Mouse (Mus musculus) natural killer cell, adult 2 months (primary cell): ENCODE results near the gene Bcl3.
A peak's percentile ranks its signal among the peaks of the same experiment; 100 is the strongest.

Experiments
- DNase-seq, 2 experiments: peaks; one replicate each; pipeline ENCODE4 v3.0.0; 2022; ENCODE audit warnings: low spot score in 2 of 2

Bcl3 gene

DNA sequence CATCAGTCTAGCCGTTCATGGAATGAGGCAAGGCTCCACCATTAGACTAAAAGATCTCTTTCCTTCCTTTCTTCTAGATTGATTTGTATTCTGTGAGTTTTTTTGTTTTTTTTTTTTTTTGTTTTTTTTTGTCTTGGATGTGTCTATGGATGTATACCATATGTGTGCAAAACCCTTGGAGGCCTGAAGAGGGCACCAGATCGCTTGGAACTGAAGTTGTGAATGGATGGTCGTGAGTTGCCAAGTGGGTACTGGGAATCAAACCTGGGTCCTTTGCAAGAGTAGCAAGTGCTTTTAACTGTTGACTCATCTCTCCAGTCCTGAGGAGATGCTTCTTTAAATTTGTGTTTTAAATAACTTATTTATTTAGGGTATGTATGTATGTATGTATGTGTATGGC lies 11.5 kb upstream of the Bcl3 start:
- DNase-seq = no peak

DNA sequence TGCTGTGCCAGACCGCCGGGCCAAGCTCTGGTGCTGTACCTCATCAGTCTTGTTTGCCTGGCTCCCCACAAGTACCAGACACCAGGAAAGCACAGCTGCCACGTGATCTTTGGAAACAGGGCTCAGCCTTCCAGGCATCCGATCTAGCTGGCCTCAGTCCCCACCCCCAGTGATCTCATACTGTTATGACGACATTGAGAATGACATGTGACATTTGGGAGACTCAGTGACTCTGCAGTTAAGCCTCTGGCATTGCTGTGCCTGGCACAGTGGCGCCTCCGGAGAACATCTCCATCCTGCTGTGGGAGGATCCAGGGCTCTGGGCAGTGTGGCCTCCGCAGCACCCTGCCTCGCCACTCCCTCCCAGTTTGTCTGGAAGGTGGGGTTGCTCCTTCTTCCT lies 9.3 kb upstream of the Bcl3 start:
- DNase-seq = no peak

DNA sequence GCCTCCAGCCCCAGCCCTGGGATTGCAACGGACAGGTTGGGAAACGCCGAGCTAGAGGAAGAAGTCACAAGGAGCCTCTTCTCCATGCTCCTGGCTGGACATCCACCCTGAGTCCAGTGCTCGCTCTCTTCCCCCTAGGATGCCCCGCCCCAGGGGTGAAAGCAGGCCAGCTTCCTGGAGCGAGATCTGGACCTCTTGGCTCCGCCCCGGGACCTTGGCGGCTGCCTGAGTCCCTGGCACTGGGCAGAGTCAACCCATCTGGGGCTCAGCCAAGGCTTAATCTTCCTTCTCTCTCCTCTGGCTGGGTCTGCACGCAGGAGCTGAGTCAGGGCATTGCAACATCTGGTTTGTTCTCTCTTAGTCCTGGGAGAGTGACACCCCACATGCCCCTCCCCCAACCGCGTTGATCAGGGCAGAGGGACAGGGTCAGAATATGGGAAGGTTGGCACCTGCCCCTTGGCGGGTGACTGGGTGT lies 8.1 kb upstream of the Bcl3 start:
- DNase-seq = no peak

DNA sequence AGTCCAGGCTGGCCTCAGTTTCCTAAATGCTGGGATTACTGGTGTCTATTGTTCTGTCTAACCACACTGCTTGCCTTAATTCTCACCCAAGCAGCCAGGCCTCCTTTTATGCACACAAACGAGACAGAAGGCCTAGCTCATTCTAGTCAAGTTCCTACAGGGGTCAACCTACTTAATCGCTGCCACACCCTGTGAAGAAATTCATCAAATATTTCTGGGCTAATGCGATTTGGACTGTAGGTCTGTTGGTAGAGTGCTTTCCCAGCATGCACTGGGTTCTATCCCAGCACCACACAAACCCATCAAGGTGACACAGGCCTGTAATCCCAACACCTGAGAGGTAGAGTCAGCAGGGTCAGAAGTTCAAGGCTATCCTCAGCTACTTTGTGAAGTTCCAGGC lies 7.1 kb upstream of the Bcl3 start:
- DNase-seq = no peak

DNA sequence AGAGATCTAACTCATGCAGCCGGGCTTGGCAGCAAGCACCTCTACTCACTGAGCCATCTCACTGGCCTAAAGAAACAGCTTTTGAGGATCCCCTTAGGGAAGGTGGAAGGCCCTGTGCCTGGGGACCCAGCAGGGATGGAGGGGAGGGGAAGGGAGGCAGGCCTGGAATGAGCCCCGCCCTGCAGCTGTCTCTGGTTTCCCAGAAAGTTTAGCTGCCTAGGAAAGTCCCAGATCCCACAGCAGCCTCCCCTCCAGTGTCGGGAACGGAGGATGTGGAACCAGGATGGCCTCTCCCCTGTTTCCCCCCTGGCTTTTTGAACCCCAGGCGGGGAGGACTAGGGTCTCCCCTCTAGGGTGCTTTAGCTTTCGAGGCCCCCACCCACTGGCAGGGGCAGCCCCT lies 4.2 kb upstream of the Bcl3 start:
- no peak for DNase-seq

DNA sequence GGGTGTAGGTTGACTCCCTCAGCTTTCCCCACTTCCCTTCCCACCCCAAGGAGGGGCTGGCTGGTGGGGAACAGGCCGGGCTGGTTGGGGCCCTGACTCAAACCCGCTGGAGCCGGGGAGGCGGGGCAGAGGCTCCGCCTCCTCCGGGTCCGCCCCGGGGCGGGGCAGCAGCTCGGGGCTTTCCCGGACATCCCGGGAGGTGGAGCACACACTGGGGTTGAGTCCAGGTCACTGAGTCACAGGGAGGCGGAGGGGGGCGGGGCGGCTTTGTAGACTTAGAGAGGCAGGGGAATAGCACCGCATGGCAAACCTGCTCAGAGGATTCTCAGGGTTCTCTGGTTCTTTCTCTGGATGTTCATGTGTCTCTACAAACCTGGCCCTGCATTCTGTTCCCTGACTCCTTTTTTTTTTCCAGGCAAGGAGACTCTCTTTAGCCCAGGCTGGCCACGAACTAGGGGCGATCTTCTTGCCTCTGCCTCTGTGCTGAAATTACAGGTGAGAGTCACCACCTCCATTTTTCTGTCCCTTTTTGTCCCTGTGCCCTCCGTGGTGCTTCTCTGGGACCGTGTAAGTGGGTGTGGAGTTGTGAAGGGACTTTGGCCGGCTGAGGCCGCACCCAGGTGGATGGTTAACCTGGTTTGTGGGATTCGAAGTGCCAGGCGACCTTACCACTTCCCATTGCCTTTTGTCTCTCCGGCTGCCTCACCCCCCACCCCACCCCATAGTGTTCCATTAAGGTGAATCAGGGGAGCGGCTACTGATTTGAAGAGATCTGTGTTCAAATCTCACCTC lies 1.8 kb upstream of the Bcl3 start:
- DNase-seq = peak; percentile 80 to 82

DNA sequence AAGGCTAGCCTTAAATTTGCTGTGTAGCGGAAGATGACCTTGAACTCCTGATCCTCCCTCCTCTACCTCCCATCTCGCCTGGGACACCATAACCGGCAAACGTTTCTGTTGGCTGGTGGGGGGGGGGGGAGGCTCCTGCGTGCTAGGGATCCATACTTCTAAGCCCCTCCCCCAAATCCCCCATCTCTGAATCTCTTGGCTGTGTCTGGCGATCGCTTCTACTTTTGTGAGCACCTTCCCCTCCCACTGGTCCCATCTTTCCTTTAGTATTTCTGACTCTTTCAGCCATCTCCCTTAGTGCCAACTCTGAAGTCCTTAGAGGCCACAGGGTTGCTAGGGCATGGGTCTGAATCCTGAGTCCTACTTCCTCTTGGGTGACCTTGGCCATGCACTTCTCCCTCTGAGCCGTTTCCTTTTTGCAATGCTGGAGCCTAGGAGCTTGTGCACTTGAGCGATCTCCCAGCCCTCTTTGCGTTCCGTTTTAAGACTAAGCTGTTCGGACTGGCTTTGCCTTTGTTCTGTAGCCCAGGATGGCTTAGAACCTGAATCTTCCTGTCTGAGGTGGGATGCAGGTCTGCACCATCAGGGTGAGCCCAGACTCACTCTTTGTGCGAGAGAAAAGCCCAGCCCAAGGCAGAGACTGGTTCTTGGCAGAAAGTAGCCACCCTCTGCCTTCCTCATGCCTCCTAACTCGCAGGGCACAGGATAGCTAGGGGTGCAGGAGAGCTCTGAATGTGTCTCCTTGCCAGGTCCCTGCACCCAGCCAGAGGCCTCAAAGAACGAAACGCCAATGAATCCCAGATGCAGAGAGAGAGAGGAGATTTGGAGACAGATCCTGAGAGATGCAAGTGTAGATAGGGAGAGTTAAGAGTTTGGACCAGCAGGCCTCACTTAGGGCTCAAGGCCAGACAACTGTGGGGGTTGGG lies 949 bp upstream of the Bcl3 start:
- DNase-seq = no peak

DNA sequence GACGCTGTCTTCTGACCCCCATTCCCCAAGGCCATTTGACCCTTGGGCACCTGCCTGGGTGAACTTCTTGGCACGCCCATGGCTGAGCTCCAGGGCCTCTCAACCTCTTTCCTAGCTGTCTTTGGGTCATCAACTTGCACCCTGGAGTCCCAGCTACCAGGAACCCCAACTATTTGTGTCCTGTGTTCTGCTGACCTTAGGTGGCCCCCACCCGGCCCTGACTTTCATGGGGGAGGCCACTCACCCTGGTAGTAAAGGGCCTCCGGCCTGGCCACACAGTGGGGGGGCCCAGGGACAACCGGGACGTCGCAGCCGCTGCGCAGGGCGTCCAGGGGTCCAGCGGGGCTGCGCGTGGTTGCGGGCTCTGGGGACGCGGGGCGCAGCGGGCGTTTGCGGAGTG lies 377 bp downstream of the Bcl3 start:
- no peak for DNase-seq

DNA sequence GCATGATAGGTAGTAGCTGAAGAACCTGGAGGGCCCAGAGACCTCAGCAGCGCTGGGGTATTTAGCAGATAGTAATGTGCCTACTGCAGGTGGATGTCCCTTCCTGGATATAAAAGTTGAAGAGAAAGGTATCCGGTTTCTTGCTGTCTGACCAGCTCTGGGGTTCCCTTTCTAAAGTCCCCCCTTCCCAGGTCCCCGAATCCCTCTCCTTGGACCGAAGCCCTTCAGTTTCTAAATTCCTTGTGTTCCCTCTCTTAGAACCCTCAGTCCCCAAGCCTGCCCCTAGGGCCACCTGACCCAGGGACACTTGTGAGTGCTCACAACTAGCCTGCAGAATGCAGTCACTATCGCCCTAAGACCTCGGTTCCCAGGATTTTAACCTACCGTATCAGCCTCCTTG lies 937 bp downstream of the Bcl3 start:
- DNase-seq = no peak

DNA sequence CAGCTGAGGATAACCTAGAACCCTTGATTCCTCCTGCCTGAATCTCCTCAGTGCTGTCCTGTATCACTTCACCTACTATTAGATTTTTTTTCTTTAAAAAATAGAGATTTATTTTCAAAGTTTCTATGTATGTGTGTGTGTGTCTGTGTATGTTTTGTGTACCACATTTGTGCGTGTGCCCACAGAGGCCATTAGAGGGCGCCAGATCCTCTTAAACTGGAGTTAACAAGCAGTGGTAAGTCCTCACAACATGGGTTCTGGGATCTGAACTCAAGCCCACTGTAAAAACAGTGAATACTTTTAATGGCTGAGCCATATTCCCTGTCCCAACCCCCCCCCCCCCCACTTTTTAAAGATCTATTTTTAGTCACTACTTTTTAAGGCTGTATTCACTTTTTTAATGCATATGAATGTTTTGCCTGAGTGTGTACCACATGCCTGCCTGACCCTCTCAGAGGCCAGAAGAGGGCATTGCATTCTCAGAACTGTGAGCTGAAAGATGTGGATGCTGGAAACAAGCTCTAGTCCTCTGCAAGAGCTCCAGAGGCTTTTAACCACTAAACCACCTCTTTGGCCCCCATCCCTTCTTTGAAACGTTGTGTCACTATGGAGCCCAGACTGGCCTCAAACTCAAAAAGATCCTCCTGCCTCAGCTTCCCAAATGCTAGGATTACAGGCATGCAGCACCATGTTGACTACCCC lies 2.1 kb downstream of the Bcl3 start:
- DNase-seq = no peak

DNA sequence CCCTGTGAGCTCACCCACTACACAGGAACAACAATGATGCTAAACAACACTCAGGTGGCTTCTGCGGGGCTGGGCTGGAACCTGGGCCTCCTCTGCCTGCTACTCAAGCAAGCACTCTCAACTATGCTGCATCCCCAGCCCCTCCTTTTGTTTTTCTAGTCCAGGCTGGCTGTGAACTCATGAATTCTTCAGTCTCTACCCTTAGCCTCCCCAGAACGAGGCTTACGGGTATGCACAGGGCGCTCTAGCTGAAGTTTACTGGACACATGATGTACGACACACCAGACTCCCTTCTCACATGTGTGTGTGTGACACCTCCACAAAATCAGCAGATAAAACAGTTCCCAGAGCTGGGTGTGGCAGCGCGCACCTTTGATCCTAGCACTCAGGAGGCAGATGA lies 3.7 kb downstream of the Bcl3 start:
- no peak for DNase-seq

DNA sequence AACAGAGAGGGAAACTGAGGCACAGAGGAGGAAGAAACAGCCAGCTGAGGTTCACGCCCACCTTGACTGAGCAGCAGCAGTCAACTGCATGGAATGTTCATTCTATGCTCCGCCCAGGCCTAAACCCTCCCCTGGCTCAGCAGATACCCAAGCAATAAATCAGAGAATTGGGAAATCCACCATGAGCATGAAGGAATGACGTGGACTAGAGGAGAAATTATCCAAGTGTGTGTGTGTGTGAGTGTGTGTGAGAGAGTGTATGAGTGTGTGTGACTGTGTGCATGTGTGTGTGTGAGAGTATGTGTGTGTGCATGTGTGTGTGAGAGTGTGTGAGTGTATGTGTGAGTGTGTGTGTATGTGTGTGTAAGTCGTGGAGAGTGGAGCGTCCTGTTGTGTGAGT lies 4.1 kb downstream of the Bcl3 start:
- no peak for DNase-seq

DNA sequence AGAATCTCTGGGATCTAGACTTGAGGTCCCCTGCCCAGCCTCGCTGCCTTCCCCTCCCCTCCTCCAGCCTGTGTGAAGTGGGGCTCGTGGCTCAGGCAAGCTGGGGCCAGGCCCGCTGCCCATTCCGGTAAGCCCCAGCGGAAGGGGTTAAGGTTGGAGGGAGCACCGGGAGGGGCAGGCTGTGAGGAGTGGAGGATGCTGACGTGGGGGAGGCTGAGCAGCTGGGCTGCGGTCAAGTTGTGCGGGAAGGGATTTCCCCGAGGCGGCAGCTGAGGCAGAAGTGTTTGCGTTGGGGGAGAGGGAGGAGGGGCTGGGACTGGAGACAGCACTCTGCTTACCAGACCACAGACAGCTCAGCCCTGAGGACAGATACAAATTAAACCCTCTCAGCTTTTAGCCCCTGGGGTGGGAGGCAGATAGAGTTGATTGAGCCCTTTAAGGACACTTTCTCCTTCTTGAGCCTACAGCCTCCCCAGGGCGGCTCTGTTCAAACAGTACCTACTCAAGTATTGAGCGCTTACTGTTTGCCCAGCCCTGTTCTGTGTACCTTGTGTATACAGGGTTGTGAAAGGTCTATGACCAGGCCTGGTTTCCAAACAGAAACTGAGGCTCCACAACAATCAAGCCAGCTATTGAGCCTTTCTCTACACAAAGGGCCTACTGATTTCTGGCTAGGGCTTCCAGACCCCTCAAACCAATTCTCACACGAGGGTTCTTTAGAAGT lies 5.0 kb downstream of the Bcl3 start:
- DNase-seq = peak; percentile 96 to 98

DNA sequence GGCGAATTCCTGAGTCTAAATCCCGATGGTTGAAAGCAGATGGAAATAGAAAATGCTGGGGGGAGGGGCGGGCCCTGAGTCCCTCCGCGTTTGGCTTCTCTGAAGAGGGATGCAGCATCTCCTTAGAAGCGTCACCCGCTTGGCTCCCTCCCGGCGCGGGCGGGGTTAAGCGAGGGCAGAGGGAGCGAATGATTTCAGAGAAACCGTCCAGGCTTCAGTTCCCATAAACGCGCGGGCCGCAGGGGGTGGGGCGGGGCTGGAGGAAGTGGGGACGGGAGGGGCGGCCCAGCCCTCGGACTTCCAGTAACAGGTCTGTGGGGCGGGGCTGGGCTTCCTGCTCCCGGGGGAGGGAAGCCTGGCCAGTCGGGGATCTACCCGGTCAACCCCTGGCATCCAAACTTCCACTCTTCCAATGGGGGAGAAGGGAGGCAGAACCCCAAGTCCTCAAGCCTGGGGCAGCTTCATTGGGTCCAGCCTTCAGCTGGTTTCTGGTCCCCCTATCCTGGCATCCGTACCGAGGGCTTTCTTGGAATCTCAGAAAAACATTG lies 6.3 kb downstream of the Bcl3 start:
- peak; percentile 69 to 79 for DNase-seq

DNA sequence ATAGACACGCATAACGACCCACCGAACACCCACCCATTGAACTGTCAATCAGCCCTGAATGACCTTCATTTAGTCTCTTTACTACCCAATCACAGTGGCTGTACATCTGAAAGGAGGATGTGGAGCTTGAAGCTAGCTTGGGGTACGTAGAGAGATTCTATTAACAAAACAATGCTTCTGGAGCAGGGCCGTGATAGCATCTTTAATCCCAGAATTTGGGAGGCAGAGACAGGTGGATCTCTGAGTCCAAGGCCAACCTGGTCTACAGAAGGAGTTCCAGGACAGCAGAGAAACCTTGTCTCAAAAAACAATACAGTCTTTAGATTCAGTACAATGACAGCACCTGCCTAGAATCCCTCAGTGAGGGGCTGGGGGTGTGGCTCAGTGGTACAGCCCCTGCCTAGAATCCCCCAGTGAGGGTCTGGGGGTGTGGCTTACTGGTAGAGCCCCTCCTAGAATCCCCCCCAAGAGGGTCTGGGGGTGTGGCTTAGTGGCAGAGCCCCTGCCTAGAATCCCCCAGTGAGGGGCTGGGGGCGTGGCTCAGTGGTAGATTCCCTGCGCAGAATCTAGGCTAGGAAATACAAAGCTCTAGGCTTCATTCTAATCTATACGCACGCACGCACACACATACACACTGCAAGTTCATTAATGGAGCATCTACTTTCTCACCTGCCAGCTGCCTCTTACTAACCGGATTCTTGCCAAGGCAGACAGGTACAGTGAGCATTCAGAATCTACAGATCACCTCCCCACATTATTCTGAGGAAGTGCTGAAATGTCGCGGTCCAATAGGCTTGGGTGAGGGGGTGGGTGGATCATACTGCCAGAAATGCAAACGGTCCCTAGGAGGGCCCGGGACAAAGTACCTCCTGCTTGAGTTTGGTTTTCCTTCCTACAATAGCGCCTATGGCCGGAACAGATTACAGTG lies 7.0 kb downstream of the Bcl3 start:
- DNase-seq = no peak

DNA sequence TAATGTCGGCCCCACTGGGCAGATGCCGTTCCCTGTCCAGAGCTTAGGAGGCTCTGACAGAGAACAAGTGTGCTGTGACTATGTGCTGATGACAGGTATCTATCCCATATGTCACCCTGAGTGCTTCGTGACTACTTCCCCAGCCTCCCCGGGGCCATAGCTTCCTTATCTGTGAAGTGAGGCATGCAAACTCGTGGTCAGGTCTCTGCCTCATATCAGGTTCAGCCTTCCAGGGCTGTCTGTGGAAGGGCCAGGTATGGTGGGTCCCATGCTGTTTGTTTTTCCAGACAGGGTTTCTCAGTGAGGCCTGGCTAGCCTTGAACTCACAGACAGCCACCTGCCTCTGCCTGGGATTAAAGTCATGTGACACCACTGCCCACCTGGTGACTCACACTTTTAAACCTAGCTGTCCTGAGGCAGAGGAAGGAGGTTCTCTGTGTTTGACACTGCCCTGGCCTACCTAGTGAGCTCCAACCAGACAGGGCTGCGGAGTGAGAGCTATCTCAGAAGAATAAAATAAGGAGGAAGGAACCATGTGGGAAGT lies 8.9 kb downstream of the Bcl3 start:
- DNase-seq = no peak

DNA sequence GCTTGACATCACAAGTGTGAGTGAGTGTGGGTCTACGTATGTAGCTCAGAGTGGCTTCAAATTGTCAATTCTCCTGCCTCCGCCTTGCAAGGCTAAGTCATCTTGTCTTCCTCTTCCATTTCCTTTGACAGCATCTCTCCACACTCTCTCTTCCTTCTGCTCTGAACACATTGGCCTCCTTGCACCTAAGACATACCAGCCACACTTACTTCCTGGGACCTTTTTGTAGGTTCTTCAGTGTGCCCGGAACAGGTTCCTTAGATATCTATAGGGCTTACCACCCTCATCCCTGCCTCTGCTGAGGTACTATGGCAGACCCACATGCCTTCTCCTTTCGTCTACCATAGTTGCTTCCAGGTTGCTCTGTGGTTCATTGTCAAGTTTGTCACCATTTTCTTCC lies 9.4 kb downstream of the Bcl3 start:
- no peak for DNase-seq

DNA sequence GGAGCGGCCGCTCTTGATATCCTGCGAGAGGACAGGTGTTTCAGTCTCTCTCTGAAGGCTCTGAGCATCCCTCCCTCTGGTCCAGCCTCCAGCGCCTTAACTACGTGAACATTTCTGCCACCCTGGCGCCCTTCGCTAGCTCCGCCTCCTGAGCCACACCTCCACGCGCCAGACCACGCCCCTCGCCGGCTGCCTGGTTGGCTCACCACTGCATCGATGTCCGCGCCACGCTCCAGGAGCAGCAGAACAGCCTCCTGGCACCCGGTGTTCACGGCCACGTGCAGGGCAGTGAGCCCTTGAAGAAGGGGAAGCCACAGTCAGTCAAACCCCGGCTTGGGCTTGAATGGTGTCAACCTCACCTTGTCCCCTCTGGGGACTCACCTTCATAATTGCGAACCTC lies 11.5 kb downstream of the Bcl3 start:
- no peak for DNase-seq

DNA sequence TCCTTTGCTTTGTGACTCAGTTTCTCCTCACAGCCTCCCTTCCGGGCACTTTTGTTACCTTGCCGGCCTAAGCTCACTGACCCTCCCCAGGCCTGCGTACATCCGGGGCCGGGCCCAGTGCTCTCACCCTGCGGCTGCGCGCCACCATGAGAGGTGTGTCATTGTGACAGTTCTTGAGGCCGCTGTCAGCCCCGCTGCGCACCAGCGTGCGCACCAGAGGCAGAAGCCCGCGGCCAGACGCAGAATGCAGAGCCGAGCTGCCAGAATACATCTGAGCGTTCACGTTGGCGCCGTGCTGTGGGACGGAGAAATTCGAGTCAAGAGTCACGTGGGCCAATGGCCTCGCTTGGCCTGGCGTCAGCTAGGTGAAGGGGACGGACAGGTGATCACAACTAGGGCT lies 13.2 kb downstream of the Bcl3 start:
- no peak for DNase-seq

DNA sequence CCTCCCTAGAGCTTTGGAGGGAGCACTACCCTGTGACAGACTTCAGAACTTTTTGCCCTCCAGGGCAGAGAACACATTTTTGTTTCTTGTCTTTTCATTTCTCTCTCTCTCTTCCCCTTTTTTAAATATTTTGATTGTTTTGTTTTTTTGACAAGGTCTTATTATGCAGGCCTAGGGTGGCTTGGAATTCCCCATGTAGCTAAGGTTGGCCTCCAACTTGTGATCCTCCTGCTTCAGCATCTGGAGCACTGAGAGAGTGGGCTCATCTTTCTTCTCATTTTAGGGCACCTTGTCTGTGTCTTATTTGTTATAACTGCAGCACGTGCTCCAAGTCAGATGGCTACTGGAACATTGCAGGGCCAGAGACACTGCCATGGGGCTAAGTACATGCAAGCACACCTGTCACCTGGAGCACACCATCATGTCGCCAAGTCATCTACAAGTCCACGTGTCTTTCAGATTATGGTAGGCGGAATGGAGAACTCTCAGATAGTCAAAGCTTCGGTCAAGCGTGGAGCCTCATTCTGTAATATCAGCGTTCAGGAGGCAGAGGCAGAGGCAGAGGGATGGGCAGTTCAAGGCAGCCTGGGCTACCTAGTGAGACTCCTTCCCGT lies 16.1 kb downstream of the Bcl3 start:
- DNase-seq = no peak
